Mouse (Mus musculus) myocyte (in vitro differentiated cells): ENCODE measurements at regions not wholly inside any gene's neighbourhood (a gene's known extent, or its start where the extent isn't known, plus 50 kb on each side); places are given as distances from the start of the nearest gene placed in this dataset.

Source experiments
- H3K27me3 ChIP-seq: one replicate; pipeline ENCODE4 v1.6.1; 2011; ENCODE audit not compliant: control insufficient read depth, insufficient read depth, insufficient read length
- H3K36me3 ChIP-seq: one replicate; pipeline ENCODE4 v1.6.1; 2011; ENCODE audit not compliant: control insufficient read depth, insufficient read depth
- H3K4me2 ChIP-seq: one replicate; pipeline ENCODE4 v1.6.1; 2011; ENCODE audit warnings: low read depth, control low read depth
- H3K4me3 ChIP-seq: one replicate; pipeline ENCODE4 v1.5.1; 2011; ENCODE audit warnings: mild to moderate bottlenecking, control low read depth, moderate library complexity
- H3K79me2 ChIP-seq: one replicate; pipeline ENCODE4 v1.6.1; 2011; ENCODE audit not compliant: control insufficient read depth, insufficient read depth
- H3ac ChIP-seq: one replicate; pipeline ENCODE4 v1.6.1; 2011; ENCODE audit not compliant: control insufficient read depth, insufficient read length
- CEBPB ChIP-seq: IDR thresholded peaks from 2 replicates; pipeline ENCODE4 v1.6.1; 2011; ENCODE audit warnings: mild to moderate bottlenecking, moderate library complexity; ENCODE audit not compliant: poor library complexity, insufficient read depth, severe bottlenecking
- E2F4 ChIP-seq: IDR thresholded peaks from one replicate; pipeline ENCODE4 v1.6.1; 2011; ENCODE audit warnings: mild to moderate bottlenecking, control low read depth, moderate library complexity; ENCODE audit not compliant: insufficient read depth
- MAX ChIP-seq: IDR thresholded peaks from one replicate; pipeline ENCODE4 v1.6.1; 2011; ENCODE audit warnings: low read depth, mild to moderate bottlenecking, control low read depth
- MYOD1 ChIP-seq, 3 experiments: IDR thresholded peaks; one replicate each; pipeline ENCODE4 v1.6.1; 2011; ENCODE audit warnings: control low read depth in 2 of 3, low read depth in 2 of 3, mild to moderate bottlenecking in 2 of 3, moderate library complexity in 1 of 3; ENCODE audit not compliant: insufficient read length in 2 of 3, control insufficient read depth in 1 of 3
- MYOG ChIP-seq, 3 experiments: IDR thresholded peaks; one replicate each; pipeline ENCODE4 v1.6.1; 2011; ENCODE audit warnings: control low read depth in 2 of 3, low read depth in 2 of 3, mild to moderate bottlenecking in 2 of 3; ENCODE audit not compliant: insufficient read length in 2 of 3, control insufficient read depth in 1 of 3, insufficient read depth in 1 of 3
- POLR2A ChIP-seq: IDR thresholded peaks from one replicate; pipeline ENCODE4 v1.6.1; 2011; ENCODE audit warnings: low read depth, mild to moderate bottlenecking, control low read depth, moderate library complexity; ENCODE audit not compliant: insufficient read length
- POLR2AphosphoS2 ChIP-seq: IDR thresholded peaks from one replicate; pipeline ENCODE4 v1.6.1; 2011; ENCODE audit warnings: low read depth, control low read depth; ENCODE audit not compliant: insufficient read length
- REST ChIP-seq: IDR thresholded peaks from one replicate; pipeline ENCODE4 v1.6.1; 2011; ENCODE audit warnings: mild to moderate bottlenecking, control low read depth, moderate library complexity; ENCODE audit not compliant: insufficient read depth, insufficient read length
- SRF ChIP-seq: IDR thresholded peaks from one replicate; pipeline ENCODE4 v1.6.1; 2011; ENCODE audit warnings: low read depth; ENCODE audit not compliant: control insufficient read depth, insufficient read length
- TCF12 ChIP-seq: IDR thresholded peaks from one replicate; pipeline ENCODE4 v1.6.1; 2011; ENCODE audit warnings: mild to moderate bottlenecking, control low read depth; ENCODE audit not compliant: poor library complexity, insufficient read depth, severe bottlenecking
- TCF3 ChIP-seq: IDR thresholded peaks from one replicate; pipeline ENCODE4 v1.6.1; 2011; ENCODE audit warnings: low read depth, control low read depth; ENCODE audit not compliant: insufficient read length
- USF1 ChIP-seq: IDR thresholded peaks from one replicate; pipeline ENCODE4 v1.6.1; 2011; ENCODE audit warnings: low read depth, mild to moderate bottlenecking, control low read depth, moderate library complexity

- Histone ChIP-seq H3K4me3 (no peak overlapping the region), H3K79me2 (no peaks in the 10 kb centered on the region), H3K4me2 (no peak overlapping the region), H3ac (no peak overlapping the region), H3K36me3 (no peaks in the 10 kb centered on the region), H3K27me3 (no peaks in the 10 kb centered on the region)
- TF ChIP-seq E2F4 (no peak), CEBPB (peak; percentile 52; the same call in 1 of the 2 replicates)
Measured at GRCm38 (mm10) chr1:81754067-81754466, 478.8 kb upstream of the Gm9747 start.

GRCm38 (mm10) chr1:81755281-81755680, 477.6 kb upstream of the Gm9747 start:
- Histone ChIP-seq H3K79me2 (no peaks in the 10 kb centered on the region), H3K4me2 (no peak overlapping the region), H3ac (no peak overlapping the region), H3K36me3 (no peaks in the 10 kb centered on the region), H3K27me3 (no peaks in the 10 kb centered on the region), H3K4me3 (no peak overlapping the region)
- TF ChIP-seq MYOD1 (IDR thresholded peaks at IDR 0.05; ENCODE audit: control insufficient read depth in 1 of 3, insufficient read length in 2 of 3, low read depth in 2 of 3) (peak in 1 of 3 experiments; percentile 35), MYOG (IDR thresholded peaks at IDR 0.05; ENCODE audit: control insufficient read depth in 1 of 3, insufficient read depth in 1 of 3, insufficient read length in 2 of 3, low read depth in 2 of 3) (peak in 1 of 3 experiments; percentile 14), POLR2AphosphoS2 (no peak)

GRCm38 (mm10) chr1:81755694-81756093, 477.2 kb upstream of the Gm9747 start:
- Histone ChIP-seq H3K4me3 (no peak overlapping the region), H3K4me2 (peak overlapping the region; percentile 19), H3ac (no peak overlapping the region), H3K79me2 (no peaks in the 10 kb centered on the region), H3K36me3 (no peaks in the 10 kb centered on the region), H3K27me3 (no peaks in the 10 kb centered on the region)
- TF ChIP-seq USF1 (peak; percentile 34), MAX (no peak), MYOD1 (IDR thresholded peaks at IDR 0.05; ENCODE audit: control insufficient read depth in 1 of 3, insufficient read length in 2 of 3, low read depth in 2 of 3) (peak in 2 of 3 experiments; percentile 44 to 61)

GRCm38 (mm10) chr1:81759919-81760318, 473.0 kb upstream of the Gm9747 start:
- Histone ChIP-seq H3K4me3 (no peak overlapping the region), H3K36me3 (no peaks in the 10 kb centered on the region), H3K79me2 (no peaks in the 10 kb centered on the region), H3ac (no peak overlapping the region), H3K27me3 (no peaks in the 10 kb centered on the region), H3K4me2 (no peak overlapping the region)
- peak; percentile 73 for TF ChIP-seq USF1
- no peak for TF ChIP-seq MAX

- Histone ChIP-seq H3ac (no peak overlapping the region), H3K4me3 (no peak overlapping the region), H3K4me2 (no peak overlapping the region), H3K27me3 (no peaks in the 10 kb centered on the region), H3K36me3 (no peaks in the 10 kb centered on the region), H3K79me2 (no peaks in the 10 kb centered on the region)
- TF ChIP-seq MYOG (IDR thresholded peaks at IDR 0.05; ENCODE audit: control insufficient read depth in 1 of 3, insufficient read depth in 1 of 3, insufficient read length in 2 of 3, low read depth in 2 of 3) (no peak), SRF (no peak), USF1 (no peak)
Measured at GRCm38 (mm10) chr1:81771704-81772103, 461.2 kb upstream of the Gm9747 start.

- Histone ChIP-seq H3ac (no peak overlapping the region), H3K79me2 (no peaks in the 10 kb centered on the region), H3K27me3 (no peaks in the 10 kb centered on the region), H3K36me3 (no peaks in the 10 kb centered on the region), H3K4me2 (no peak overlapping the region), H3K4me3 (no peak overlapping the region)
- TF ChIP-seq SRF: no peak
Measured at GRCm38 (mm10) chr1:81780583-81780982, 452.3 kb upstream of the Gm9747 start.

- Histone ChIP-seq H3K27me3 (no peaks in the 10 kb centered on the region), H3K79me2 (no peaks in the 10 kb centered on the region)
- TF ChIP-seq E2F4 (no peak), USF1 (no peak), MYOD1 (IDR thresholded peaks at IDR 0.05; ENCODE audit: control insufficient read depth in 1 of 3, insufficient read length in 2 of 3, low read depth in 2 of 3) (no peak), POLR2AphosphoS2 (no peak), TCF3 (no peak), TCF12 (no peak), SRF (no peak), REST (no peak), MAX (no peak), CEBPB (no peak), MYOG (IDR thresholded peaks at IDR 0.05; ENCODE audit: control insufficient read depth in 1 of 3, insufficient read depth in 1 of 3, insufficient read length in 2 of 3, low read depth in 2 of 3) (no peak), POLR2A (no peak)
Measured at GRCm38 (mm10) chr1:81784305-81784704, 448.6 kb upstream of the Gm9747 start.

More at GRCm38 (mm10) chr1:81784305-81784704, 448.6 kb upstream of the Gm9747 start:
- Histone ChIP-seq H3K4me2 (no peak overlapping the region), H3ac (no peak overlapping the region), H3K4me3 (no peak overlapping the region), H3K36me3 (no peaks in the 10 kb centered on the region)
